Mouse (Mus musculus): ENCODE measurements at regions not wholly inside any gene's neighbourhood (a gene's known extent, or its start where the extent isn't known, plus 50 kb on each side); places are given as distances from the start of the nearest gene placed in this dataset.
A peak's percentile ranks its signal among the peaks of the same experiment; 100 is the strongest.

DNA sequence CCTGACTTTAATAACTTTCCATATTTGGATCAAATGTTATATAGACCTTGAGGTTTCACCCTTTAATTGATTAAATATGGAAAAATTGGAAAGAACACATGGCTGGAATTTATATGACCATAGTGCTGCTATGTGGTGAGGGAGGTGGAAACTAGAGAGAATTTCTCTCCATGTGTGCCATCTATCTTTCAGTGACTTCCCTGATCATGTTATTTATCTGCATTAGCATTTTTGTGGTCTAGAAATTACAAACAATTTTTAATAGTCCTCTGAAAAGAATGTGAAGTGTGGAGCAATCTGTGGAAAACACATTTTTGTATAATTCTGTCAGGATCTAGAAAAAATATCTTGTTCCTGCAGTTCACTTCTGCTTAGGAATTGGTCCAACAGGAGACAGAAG, 152.2 kb upstream of the Thbs1 start:
- TF ChIP-seq CTCF (IDR thresholded peaks at IDR 0.05; ENCODE audit: control insufficient read depth, insufficient read depth, insufficient read length) (no peak), MYOG (IDR thresholded peaks at IDR 0.05; ENCODE audit: control insufficient read depth, extremely low read depth, insufficient read length) (no peak), MAX (IDR thresholded peaks at IDR 0.05) (peak; percentile 66), USF1 (IDR thresholded peaks at IDR 0.05; ENCODE audit: low read depth) (no peak), MYOD1 (IDR thresholded peaks at IDR 0.05; ENCODE audit: control insufficient read depth, insufficient read length, low read depth) (no peak)

Measured in C2C12 (cell line).